Mouse (Mus musculus) midbrain, embryonic 13.5 days (tissue): ENCODE measurements around the gene Def8. TPM values are rescaled to one million over a fixed set of nuclear protein-coding genes. Genes with fewer than 3 reads are reported as not detected.
A peak's percentile ranks its signal among the peaks of the same experiment; 100 is the strongest.

Experiments used
- ATAC-seq: fragments of 200-750 bp; cut with Nextera tagmentation; 2 replicates; pipeline ENCODE4 v1.8.0; 2017; ENCODE audit warnings: mild to moderate bottlenecking, moderate TSS enrichment, moderate library complexity
- H3K27ac ChIP-seq: fragments of 300-500 bp; sonication (generic); 2 replicates; pipeline ENCODE4 v1.5.1; 2015; ENCODE audit warnings: inconsistent platforms, mild to moderate bottlenecking, moderate library complexity
- H3K27me3 ChIP-seq: fragments of 300-500 bp; sonication (generic); 2 replicates; pipeline ENCODE4 v1.6.1; 2015; ENCODE audit warnings: mild to moderate bottlenecking, inconsistent platforms
- H3K36me3 ChIP-seq: fragments of 300-500 bp; sonication (generic); 2 replicates; pipeline ENCODE4 v1.6.1; 2015; ENCODE audit warnings: mild to moderate bottlenecking, inconsistent platforms
- H3K4me1 ChIP-seq: fragments of 300-500 bp; sonication (generic); replicated peaks from 2 replicates; pipeline ENCODE4 v1.6.1; 2015; ENCODE audit warnings: inconsistent platforms
- H3K4me2 ChIP-seq: fragments of 300-500 bp; sonication (generic); replicated peaks from 2 replicates; pipeline ENCODE4 v1.6.1; 2015; ENCODE audit warnings: moderate library complexity, mild to moderate bottlenecking, inconsistent platforms
- H3K4me3 ChIP-seq: fragments of 300-500 bp; sonication (generic); replicated peaks from 2 replicates; pipeline ENCODE4 v1.5.1; 2015; ENCODE audit warnings: mild to moderate bottlenecking, inconsistent platforms
- H3K9ac ChIP-seq: fragments of 300-500 bp; sonication (generic); replicated peaks from 2 replicates; pipeline ENCODE4 v1.6.1; 2015; ENCODE audit warnings: mild to moderate bottlenecking, inconsistent platforms
- H3K9me3 ChIP-seq: fragments of 300-500 bp; sonication (generic); 2 replicates; pipeline ENCODE4 v1.6.1; 2016; ENCODE audit warnings: mild to moderate bottlenecking, inconsistent platforms
- WGBS: fragments of 180-500 bp; shearing (Covaris S2); methylation state at CpG from one replicate; pipeline ENCODE4 v1.1.7; 2015; 5-methylcytosine and 5-hydroxymethylcytosine counted together
- polyA plus RNA-seq: library from polyadenylated mRNA; unstranded; fragments of >200 nt; fragmentation: Nextera tagmentation; extraction: Ambion mirVana; gene quantifications from 2 replicates; pipeline ENCODE4 v1.2.1, GENCODE M21; 2015

Def8 gene
- polyA plus RNA-seq, 1 experiment from 2014 or later: 41.7 TPM

DNA sequence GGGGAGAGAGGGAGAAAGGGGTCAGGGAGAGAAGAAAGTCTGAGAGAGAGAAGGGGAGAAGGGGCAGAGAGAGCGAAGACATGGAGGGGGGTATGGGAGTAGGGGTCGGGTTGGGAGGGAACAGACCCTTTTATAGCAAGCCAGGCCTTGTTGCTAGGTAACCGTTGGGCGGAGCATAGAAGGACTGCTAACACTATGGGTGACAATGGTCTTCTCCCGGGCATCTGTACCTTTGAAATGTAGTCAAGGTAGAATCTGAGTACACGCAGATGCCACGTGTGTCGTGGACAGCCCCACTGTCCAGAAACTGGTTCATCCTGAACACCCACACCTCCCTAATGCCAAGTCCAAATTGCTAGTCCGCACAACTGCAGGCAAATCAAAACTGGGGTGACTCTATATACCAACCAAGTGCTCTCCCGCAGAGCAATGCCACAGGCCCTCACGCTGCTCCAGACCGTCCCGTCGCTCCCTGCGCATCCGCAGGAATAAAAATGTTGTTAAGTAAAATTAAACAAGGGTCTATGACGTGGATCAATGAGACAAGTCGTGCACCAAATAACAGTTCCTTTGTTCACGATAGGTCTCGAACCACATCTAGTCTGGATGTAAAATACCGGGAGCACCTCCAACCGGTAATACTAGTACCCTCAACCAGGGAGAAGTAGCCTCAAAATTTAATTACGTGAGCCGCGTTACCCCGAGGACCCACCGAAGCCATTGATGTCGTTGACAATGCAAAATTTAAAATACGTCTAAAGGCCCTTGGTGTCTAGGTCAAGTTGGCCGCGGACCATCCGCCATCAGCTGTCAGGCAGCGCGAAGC is 53.8 kb downstream of the Def8 start:
- WGBS: 7% methylated on average over 34 of the region's 34 CpGs
- Histone ChIP-seq H3K4me2 (peak overlapping the region; percentile 86), H3K9me3 (no peaks in the 10 kb centered on the region), H3K27me3 (no peaks in the 10 kb centered on the region; the same call in 1 of the 2 replicates), H3K36me3 (peaks cover 16% of the 10 kb centered on the region), H3K4me3 (peak overlapping the region; percentile 67), H3K9ac (peak overlapping the region; percentile 87), H3K4me1 (peaks cover 18% of the 10 kb centered on the region), H3K27ac (peak overlapping the region; percentile 96)
- ATAC-seq: peak; percentile 53

- peak; percentile 92 for ATAC-seq
- H3K4me2 ChIP-seq: peak within 1 kb of the TSS; percentile 86
- under 1% methylated on average over 56 of the region's 58 CpGs for WGBS
Measured at GRCm38 (mm10) chr8:123477737-123478258, 54.5 kb downstream of the Def8 start, which contains the start of gene Afg3l1. Afg3l1 (plus strand) TSS chr8:123477903.

GRCm38 (mm10) chr8:123478456-123479218 is 55.3 kb downstream of the Def8 start:
- Histone ChIP-seq H3K4me1 (peaks cover 18% of the 10 kb centered on the region), H3K36me3 (peaks cover 30% of the 10 kb centered on the region), H3K9me3 (no peaks in the 10 kb centered on the region), H3K27ac (peak overlapping the region; percentile 96), H3K4me3 (peak overlapping the region; percentile 67), H3K27me3 (no peaks in the 10 kb centered on the region; the same call in 1 of the 2 replicates), H3K4me2 (peak overlapping the region; percentile 86), H3K9ac (peak overlapping the region; percentile 87)
- peak; percentile 2; the same call in 1 of the 2 replicates for ATAC-seq
- 39% methylated on average over 16 of the region's 16 CpGs for WGBS

More at GRCm38 (mm10) chr8:123477737-123478258, 54.5 kb downstream of the Def8 start, which contains the start of gene Afg3l1:
- Histone ChIP-seq H3K9me3 (no peaks in the 10 kb centered on the region), H3K9ac (peak within 1 kb of the TSS; percentile 87), H3K4me1 (peaks cover 18% of the 10 kb centered on the region), H3K36me3 (peaks cover 23% of the 10 kb centered on the region), H3K27ac (peak within 1 kb of the TSS; percentile 96), H3K4me3 (peak within 1 kb of the TSS; percentile 67), H3K27me3 (no peaks in the 10 kb centered on the region; the same call in 1 of the 2 replicates)

GRCm38 (mm10) chr8:123482627-123483026 is 59.3 kb downstream of the Def8 start:
- peaks cover 66% of the 10 kb centered on the region for H3K36me3 ChIP-seq
- 87% methylated on average over 7 of the region's 7 CpGs for WGBS
- no peaks in the 10 kb centered on the region for H3K27me3 ChIP-seq
- H3K9me3 ChIP-seq: no peaks in the 10 kb centered on the region
- ATAC-seq: no peak
- H3K9ac ChIP-seq: no peak overlapping the region
- no peak overlapping the region for H3K4me3 ChIP-seq
- no peak overlapping the region for H3K27ac ChIP-seq
- no peak overlapping the region for H3K4me2 ChIP-seq
- peaks cover 12% of the 10 kb centered on the region for H3K4me1 ChIP-seq

DNA sequence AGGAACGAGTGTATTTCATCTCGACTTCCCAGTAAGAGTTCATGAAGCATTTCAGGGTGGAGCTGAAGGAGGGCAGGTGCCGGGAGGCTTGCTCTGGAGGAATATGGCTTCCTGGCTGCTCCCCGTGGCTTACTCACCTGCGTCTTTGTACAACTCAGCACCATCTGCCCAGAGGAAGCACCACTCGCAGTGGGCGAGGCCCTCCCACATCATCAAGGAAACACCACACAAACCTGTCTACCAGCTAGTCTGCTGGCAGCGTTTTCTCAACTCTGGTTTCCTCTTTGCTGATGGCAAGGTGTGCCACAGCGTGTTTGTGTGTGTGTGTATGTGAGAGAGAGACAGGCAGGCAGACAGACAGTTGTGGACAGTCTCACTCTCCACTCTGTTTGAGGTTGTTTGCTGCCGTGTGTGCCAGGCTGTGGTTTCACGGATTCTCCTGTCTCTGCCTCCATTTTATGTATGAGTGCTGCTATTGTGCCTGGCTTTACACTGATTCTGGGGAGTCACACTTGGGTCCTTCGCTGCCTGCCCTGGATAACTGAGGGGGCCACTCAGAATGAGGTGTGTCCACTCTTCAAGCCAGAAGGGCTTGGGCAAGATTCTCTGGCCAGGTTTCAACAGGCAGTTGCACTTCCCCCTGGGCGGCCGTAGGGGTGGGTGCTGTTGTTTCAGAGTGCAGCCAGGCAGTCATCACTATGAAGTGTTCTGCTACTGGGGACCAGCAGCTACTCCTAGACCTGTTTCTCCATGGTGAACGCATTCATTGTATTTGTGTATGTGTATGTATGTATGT is 68.2 kb downstream of the Def8 start:
- no peaks in the 10 kb centered on the region for H3K27me3 ChIP-seq
- whole genome bisulfite sequencing: 94% methylated on average over 15 of the region's 15 CpGs
- H3K9ac ChIP-seq: no peak overlapping the region
- no peaks in the 10 kb centered on the region for H3K9me3 ChIP-seq
- H3K27ac ChIP-seq: no peak overlapping the region
- no peak overlapping the region for H3K4me3 ChIP-seq
- H3K4me1 ChIP-seq: no peaks in the 10 kb centered on the region
- peaks cover 97% of the 10 kb centered on the region for H3K36me3 ChIP-seq
- no peak for ATAC-seq
- no peak overlapping the region for H3K4me2 ChIP-seq

DNA sequence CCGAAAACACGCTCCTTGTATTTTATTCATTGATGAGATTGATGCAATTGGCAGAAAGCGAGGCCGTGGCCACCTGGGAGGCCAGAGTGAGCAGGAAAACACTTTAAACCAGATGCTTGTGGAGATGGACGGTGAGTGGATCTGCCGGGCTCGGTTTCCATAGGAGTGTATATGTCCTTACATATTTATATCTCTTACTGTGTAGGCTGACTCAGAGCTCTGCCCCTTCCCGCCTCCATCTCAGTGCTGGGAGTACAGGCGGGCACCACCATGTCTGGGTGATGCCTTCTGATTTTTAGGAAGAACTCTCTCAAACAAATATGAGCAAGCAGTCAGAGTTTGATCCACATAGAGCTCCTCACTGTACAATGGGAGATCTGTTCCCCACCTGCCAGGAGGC is 69.6 kb downstream of the Def8 start:
- WGBS: 93% methylated on average over 9 of the region's 9 CpGs
- Histone ChIP-seq H3K4me1 (no peaks in the 10 kb centered on the region), H3K4me3 (no peak overlapping the region), H3K36me3 (peaks cover 97% of the 10 kb centered on the region), H3K9ac (no peak overlapping the region), H3K4me2 (no peak overlapping the region), H3K27me3 (no peaks in the 10 kb centered on the region), H3K27ac (no peak overlapping the region), H3K9me3 (no peaks in the 10 kb centered on the region)
- no peak for ATAC-seq

DNA sequence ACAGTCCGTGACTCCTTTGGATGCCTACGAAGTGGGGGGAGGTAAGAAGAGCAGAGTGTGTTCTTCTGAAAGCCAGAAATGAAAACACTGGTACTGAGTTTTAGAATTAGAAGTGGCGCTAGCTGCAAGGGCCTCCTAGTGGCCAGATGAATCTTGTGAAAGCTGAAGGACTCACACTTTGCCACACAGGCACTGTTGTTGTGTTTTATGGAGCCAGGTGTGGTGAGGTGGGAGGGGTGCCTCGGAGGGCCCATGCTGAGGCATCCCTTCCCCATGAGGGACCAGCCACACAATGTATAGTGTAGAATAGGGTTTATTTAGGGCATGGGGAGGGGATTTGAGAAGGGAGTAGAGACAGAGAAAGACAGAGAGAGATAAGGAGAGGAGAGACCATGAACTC is 74.4 kb downstream of the Def8 start:
- no peak overlapping the region for H3K4me3 ChIP-seq
- no peak for ATAC-seq
- no peak overlapping the region for H3K27ac ChIP-seq
- 93% methylated on average over 4 of the region's 4 CpGs for WGBS
- no peak overlapping the region for H3K9ac ChIP-seq
- no peak overlapping the region for H3K4me2 ChIP-seq
- no peaks in the 10 kb centered on the region for H3K9me3 ChIP-seq
- no peaks in the 10 kb centered on the region for H3K4me1 ChIP-seq
- H3K27me3 ChIP-seq: no peaks in the 10 kb centered on the region
- peaks cover 98% of the 10 kb centered on the region for H3K36me3 ChIP-seq

- Histone ChIP-seq H3K4me1 (no peaks in the 10 kb centered on the region), H3K27me3 (no peaks in the 10 kb centered on the region), H3K27ac (no peak overlapping the region), H3K36me3 (peaks cover 98% of the 10 kb centered on the region), H3K9ac (no peak overlapping the region), H3K4me3 (no peak overlapping the region), H3K9me3 (no peaks in the 10 kb centered on the region), H3K4me2 (no peak overlapping the region)
- 93% methylated on average over 11 of the region's 11 CpGs for WGBS
- ATAC-seq: no peak
Measured at GRCm38 (mm10) chr8:123498963-123499362, 75.6 kb downstream of the Def8 start.

GRCm38 (mm10) chr8:123499556-123499955 is 76.2 kb downstream of the Def8 start:
- H3K36me3 ChIP-seq: peaks cover 98% of the 10 kb centered on the region
- no peak overlapping the region for H3K9ac ChIP-seq
- WGBS: 95% methylated on average over 11 of the region's 11 CpGs
- no peaks in the 10 kb centered on the region for H3K4me1 ChIP-seq
- H3K27me3 ChIP-seq: no peaks in the 10 kb centered on the region
- H3K4me3 ChIP-seq: no peak overlapping the region
- ATAC-seq: no peak
- H3K4me2 ChIP-seq: no peak overlapping the region
- H3K27ac ChIP-seq: no peak overlapping the region
- no peaks in the 10 kb centered on the region for H3K9me3 ChIP-seq

DNA sequence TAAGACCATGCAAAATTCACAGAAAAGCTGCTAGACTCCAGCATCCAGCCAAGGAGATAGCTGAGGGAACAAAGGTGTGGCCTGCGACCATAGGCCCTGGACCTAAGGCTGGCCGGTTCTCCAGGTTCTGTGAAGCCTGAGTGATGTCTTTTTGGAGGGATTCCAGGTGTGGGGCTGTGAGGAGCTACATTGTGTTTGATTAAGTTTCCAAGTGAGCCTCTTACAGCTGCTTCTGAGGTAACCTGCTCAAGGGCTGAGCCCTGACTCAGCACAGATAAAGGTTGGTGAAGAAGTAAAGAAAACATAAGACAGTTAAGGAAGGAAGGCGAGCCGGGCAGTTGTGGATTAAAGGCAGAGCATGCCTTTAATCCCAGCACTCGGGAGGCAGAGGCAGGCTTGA is 78.9 kb downstream of the Def8 start:
- no peak overlapping the region for H3K4me3 ChIP-seq
- no peak overlapping the region for H3K4me2 ChIP-seq
- H3K27ac ChIP-seq: no peak overlapping the region
- peaks cover 98% of the 10 kb centered on the region for H3K36me3 ChIP-seq
- H3K9me3 ChIP-seq: no peaks in the 10 kb centered on the region
- no peaks in the 10 kb centered on the region for H3K4me1 ChIP-seq
- no peak for ATAC-seq
- 95% methylated on average over 5 of the region's 5 CpGs for WGBS
- no peak overlapping the region for H3K9ac ChIP-seq
- no peaks in the 10 kb centered on the region for H3K27me3 ChIP-seq

- Histone ChIP-seq H3K4me2 (no peak overlapping the region), H3K4me1 (no peaks in the 10 kb centered on the region), H3K4me3 (no peak overlapping the region), H3K9ac (no peak overlapping the region), H3K27ac (no peak overlapping the region), H3K27me3 (no peaks in the 10 kb centered on the region), H3K9me3 (no peaks in the 10 kb centered on the region), H3K36me3 (peaks cover 100% of the 10 kb centered on the region)
- 100% methylated on average over 6 of the region's 6 CpGs for WGBS
- ATAC-seq: peak; percentile 53; the same call in 1 of the 2 replicates
Measured at GRCm38 (mm10) chr8:123503801-123504467, 80.6 kb downstream of the Def8 start.
